Mouse (Mus musculus): ENCODE data around the gene Odf3.

Gene Odf3

GRCm38 (mm10) chr7:140843806-140844205 is 3.8 kb upstream of the Odf3 start:
- DNase-seq (ENCODE audit: extremely low spot score, low read depth, low spot score) = no peak

DNA sequence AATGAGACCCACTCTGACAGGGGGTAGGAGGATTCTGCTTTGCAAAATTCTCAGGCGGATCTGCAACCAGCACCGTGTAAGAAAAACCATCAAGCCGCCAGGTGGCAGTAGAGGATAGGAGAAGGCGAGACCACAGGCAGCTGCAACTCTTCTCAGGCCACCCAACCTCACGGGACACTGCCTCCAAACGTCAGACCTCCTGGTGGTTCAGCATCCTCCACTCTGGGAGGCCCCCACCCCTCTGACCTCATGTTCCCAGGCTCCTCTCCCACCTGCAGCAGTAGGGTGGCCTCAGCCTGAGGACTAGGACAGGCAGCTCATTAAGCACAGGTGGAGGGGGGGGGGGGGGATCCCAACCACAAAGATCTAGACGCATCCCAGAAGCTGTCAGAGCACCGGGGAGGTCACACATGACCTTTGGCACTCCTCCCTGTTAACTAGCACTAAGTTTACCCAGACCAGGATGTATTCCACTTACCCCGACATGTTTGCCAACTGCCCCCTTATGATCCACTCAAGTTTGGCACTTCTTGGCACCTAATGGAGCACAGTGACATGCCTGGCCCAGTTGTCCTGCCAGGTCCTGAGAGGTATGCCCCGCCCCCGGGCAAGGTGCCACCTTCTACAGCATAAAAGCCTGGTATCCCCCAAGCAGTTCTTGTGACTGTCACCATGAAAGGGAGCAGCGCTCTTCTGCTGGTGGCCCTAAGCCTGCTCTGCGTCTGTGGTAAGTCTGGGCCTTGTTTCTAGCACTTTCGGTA is 2.5 kb upstream of the Odf3 start, which contains the start of gene Scgb1c1:
Gene Scgb1c1 (plus strand): TSS at position 643 of the 761 bp plus-strand sequence.
- DNase-seq (ENCODE audit: extremely low spot score, low read depth, low spot score) = peak; percentile 76

GRCm38 (mm10) chr7:140845683-140846082 is 1.9 kb upstream of the Odf3 start:
- no peak for DNase-seq (ENCODE audit: extremely low spot score, low read depth, low spot score)

DNA sequence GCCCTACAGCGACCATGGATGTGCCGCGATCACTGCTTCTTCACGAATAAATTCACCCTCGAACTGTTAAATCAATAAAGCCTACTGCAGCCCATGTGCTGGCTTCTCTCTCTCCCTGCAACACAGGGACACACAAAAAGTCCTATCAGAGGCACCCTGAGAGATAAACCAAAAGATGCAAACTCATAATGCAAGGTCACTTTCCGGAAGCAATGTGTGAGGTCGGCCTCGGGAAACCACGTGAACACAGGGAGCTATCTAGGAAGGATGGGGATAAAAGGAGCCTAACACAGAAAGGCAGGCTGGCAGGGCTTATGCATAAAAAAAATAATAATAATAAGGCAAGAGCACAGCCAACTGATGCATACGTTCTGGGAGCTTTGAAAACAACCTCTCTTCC is 929 bp upstream of the Odf3 start:
- DNase-seq (ENCODE audit: extremely low spot score, low read depth, low spot score) = no peak

DNA sequence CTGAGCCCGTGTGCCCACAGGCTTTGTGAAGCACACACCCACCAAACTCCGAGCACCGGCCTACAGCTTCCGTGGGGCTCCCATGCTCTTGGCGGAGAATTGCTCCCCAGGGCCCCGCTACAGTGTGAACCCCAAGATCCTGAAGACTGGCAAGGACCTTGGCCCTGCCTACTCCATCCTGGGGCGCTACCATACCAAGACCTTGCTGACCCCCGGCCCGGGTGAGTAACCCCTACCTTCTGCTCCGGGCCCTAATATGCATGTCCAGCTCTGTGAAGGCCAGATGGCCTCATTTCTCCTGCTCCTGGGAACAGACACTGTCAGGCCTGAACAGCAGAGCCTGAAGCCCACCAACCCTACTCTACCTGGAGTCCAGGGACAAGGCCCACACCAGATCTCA is 986 bp downstream of the Odf3 start:
- DNase-seq (ENCODE audit: extremely low spot score, low read depth, low spot score) = no peak

DNA sequence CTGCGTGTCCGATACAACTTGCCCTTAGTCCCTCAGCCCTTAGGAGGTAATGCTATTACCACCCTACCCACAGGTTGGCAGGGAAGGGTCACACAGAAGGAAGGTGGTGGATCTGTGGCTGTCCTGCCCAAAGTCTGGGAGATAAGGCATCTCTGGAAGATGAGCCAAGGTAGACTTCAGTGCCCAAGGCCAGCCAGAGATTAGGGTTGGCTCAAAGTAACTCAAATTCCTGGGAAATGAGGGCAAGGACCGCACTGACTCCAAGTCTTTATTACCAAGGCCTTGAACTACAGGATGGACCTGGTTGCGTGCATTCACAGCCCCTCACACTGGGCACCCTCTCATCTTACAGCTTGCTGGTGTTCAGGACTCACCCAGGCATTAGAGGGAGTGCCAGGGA is 4.3 kb downstream of the Odf3 start:
- no peak for DNase-seq (ENCODE audit: extremely low spot score, low read depth, low spot score)

GRCm38 (mm10) chr7:140853386-140853785 is 5.8 kb downstream of the Odf3 start:
- DNase-seq (ENCODE audit: extremely low spot score, low read depth, low spot score) = no peak

DNA sequence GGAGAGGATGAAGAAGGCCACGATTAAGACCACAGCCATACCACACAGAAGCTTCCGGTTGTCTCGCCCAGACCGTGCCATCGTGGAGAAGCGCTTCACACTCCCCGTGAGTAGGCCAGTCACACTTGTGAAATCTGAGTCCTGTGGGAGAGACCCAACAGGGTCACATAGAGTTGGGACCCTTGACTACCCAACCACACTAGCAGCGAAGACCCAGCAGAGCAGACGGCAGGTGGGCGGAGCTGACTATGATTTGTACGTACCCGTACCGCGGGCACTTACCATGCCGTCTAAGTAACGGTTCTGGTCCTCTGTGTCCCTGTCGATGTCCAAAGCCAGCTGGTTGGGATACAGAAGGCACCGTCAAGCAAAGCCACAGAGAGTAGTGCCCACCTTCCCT is 6.9 kb downstream of the Odf3 start:
- DNase-seq (ENCODE audit: extremely low spot score, low read depth, low spot score) = no peak

- no peak for DNase-seq (ENCODE audit: extremely low spot score, low read depth, low spot score)
These were observed 7.6 kb downstream of the Odf3 start for GRCm38 (mm10) chr7:140855181-140855580.

DNA sequence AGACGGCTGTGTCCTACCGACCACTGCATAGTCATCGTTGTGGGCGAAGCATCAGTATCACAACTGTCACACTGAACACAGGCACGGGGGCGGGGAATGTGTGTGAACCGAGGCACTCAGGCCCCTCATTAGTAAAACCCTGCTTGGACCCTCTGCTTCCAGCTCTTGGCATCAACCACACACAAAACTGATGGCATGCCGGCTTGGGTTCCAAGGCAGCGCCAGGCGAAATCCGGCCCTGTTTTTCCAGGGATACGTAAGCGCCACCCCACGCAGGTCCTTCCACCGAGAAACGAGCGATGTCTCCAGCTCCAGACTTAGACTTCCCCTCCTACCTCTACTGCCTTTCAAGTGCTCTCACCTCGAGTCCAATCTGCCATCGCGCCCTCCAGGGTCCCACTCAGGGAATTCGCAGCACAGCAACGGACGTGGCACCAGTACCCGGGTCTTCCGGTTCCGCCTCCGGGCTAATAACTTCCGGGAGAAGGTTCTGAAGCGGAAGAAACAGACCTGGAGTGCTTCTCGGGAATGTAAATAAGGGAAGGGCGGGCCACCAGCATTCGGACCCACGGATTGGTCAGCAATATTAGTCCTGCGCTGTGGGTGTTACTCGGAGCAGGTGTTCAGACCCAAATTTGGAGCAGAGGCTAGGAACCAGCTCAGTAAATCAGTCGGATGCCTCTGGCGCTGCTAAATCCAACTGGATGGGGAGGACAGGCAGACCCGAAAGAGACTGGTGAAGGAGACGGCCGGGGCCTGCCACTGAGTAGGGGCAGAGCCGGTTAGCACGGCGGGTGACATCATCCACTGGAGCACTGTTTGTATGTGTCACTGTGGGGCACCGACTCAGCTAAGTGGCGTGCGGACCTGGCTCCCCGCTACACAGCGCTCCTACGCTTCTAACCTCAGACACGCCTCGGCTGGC is 8.5 kb downstream of the Odf3 start, which contains the start of gene Gm45785:
Gene Gm45785 (minus strand): TSS at position 472 of the 925 bp plus-strand sequence.
- DNase-seq (ENCODE audit: extremely low spot score, low read depth, low spot score) = peak; percentile 86

DNA sequence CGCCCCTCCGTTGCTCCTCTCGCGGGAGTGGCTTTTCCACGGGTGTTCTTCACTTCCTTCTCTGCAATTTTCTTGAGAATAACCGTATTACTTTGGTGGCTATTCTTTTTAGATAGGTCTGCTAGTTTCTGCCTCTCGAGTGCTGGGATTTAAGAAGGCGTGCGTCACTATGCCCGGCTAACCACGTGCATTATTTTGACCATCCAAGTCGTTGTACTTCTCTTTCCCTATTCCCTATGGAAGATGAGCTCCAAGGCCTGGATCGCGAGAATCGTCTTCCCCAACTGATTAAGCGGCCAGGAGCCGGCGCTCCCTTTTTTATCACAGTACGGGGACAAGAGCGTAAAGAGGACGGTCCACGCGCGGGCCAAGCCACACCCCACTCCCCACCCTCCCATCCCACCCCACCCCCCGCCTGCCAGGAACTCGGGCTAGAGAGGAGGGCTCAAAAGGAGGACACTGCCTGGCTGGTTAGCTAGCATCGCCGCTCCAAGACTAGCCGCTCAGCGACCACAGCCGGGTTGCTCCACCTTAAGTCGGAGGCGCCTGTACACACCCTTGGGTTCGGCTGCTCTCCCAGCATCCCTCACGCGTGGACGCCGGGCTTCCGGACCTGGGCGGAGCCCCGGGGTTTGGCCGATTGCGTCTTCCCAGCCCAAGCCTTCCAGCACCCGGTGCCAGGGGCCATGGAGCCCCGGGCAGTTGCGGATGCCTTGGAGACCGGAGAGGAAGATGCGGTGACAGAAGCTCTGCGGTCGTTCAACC is 9.4 kb downstream of the Odf3 start, which contains the start of gene Ric8a:
Gene Ric8a (plus strand): TSS at position 173 of the 765 bp plus-strand sequence.
- DNase-seq (ENCODE audit: extremely low spot score, low read depth, low spot score) = peak; percentile 12

- DNase-seq (ENCODE audit: extremely low spot score, low read depth, low spot score) = no peak
These were observed 10.2 kb downstream of the Odf3 start, which contains the start of gene Bet1l for GRCm38 (mm10) chr7:140857550-140858505. Bet1l (minus strand) TSS chr7:140857577.

DNA sequence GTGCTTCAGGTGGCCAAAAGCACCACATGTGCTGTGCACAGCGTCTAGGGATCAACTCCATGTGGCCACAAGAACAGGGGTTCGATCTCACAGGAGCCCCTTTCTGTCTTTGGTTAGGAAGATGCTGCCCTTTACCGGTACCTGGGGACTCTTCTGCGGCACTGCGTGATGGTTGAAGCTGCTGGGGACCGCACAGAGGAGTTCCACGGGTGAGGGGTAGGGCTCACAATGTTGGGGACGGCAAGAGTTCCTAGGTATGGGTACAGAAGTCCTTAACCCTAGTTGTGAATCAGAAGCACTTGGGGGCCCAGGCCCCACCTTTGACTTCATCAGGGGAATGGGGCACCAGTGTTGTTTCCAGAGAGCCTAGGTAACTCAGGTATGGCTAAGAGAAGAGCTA is 11.1 kb downstream of the Odf3 start:
- no peak for DNase-seq (ENCODE audit: extremely low spot score, low read depth, low spot score)

DNA sequence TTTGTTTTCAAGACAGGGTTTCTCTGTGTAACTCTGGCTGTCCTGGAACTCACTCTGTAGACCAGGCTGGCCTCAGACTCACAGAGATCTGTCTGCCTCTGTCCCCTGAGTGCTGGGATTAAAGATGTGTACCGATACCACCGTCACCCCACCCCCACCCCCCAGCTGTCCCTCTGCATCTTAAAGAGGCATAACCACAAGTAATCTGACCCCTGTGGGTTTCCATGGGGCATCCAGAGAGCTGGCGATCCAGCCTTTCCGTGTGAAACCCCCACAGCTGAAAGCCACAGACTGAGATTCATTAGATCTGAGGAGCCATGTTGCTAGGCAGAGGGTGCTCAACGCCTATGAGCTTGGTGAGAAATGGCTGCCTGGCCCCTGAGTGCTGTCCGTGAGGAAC is 12.4 kb downstream of the Odf3 start:
- no peak for DNase-seq (ENCODE audit: extremely low spot score, low read depth, low spot score)

DNA sequence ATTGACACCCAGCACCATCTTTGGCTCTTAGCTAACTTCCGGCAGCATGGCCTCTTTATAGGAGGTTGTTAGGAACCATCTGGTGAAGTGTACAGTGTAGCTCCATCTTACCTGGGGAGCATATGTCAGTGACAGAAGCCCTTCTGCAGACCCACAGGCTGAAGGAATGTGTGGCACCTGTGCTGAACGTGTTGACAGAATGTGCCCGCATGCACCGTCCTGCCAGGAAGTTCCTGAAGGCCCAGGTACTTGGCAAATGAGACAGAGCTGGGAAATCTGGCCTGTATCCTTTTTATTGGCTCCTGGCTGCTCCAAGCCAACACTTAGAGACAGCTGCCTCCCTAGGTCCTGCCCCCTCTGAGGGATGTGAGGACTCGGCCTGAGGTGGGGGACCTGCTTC is 13.1 kb downstream of the Odf3 start:
- DNase-seq (ENCODE audit: extremely low spot score, low read depth, low spot score) = no peak

DNA sequence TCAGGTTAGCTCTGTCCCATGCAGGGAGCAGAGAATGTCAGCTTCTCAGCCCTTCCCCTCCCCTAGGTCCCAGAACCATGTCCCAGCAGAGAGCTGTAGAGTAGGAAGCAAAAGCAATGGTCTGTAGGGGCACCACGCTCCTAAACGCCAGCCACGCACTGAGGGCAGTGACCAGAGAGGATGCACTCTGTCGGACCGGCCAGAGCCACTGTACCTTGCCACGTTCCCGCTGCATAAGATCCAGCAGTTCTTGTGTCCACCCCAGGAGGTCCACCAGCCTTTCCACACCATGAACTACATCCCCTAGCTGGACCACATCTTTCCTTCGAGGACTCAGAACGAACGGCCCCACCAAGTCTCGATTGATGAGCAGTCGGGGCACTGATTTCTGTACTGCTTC is 17.2 kb downstream of the Odf3 start:
- no peak for DNase-seq (ENCODE audit: extremely low spot score, low read depth, low spot score)

GRCm38 (mm10) chr7:140874224-140874623 is 26.6 kb downstream of the Odf3 start:
- DNase-seq (ENCODE audit: extremely low spot score, low read depth, low spot score) = no peak

- DNase-seq (ENCODE audit: extremely low spot score, low read depth, low spot score) = no peak
These were observed 29.8 kb downstream of the Odf3 start for GRCm38 (mm10) chr7:140877364-140877763.

- DNase-seq (ENCODE audit: extremely low spot score, low read depth, low spot score) = no peak
These were observed 31.8 kb downstream of the Odf3 start for GRCm38 (mm10) chr7:140879355-140879754.

DNA sequence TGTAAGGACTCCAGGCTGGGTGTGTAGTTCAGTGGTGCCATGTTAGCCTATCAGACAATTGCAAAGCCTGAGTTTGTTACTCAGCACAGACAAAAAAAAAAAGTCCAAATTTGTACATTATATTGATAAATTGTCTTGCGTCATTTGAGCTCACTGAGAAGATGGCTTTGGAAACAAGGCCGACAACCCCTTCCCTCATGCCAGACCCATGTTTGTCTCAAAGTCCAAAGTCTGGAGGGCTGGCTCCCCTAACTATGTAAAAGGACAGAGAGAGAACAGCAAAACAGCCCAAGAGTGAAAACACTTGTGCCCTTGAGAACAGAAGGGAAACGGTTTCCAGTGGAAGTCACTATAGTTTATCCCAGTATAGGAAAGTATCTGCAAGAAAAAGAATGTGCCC is 32.8 kb downstream of the Odf3 start:
- no peak for DNase-seq (ENCODE audit: extremely low spot score, low read depth, low spot score)

All from hindlimb bud, embryonic 11.5 days (tissue).